Mouse (Mus musculus) MEL (cell line): ENCODE results near the gene Rae1. TPM values are rescaled to one million over a fixed set of nuclear protein-coding genes. Genes with fewer than 3 reads are reported as not detected.

Source experiments
- DNase-seq: peaks from one replicate; pipeline ENCODE4 v3.0.0; 2011; ENCODE audit warnings: low read depth, low spot score
- H3K27ac ChIP-seq: 2 replicates; pipeline ENCODE4 v1.5.1; 2012; ENCODE audit warnings: low read depth, mild to moderate bottlenecking, control low read depth, low read length, moderate library complexity; ENCODE audit not compliant: control insufficient read depth
- H3K27me3 ChIP-seq, 2 experiments: fragments of 150-350 bp in 1 of 2; sonication (generic) in 1 of 2; 2 replicates each; pipeline ENCODE4 v1.6.1; 2012; ENCODE audit warnings: low read length in 2 of 2, mild to moderate bottlenecking in 2 of 2, improper control_type of control experiment in 1 of 2, moderate library complexity in 1 of 2; ENCODE audit not compliant: insufficient read depth in 2 of 2, control insufficient read depth in 1 of 2
- H3K36me3 ChIP-seq, 2 experiments: 2 replicates each; pipeline ENCODE4 v1.6.1; 2012 to 2014; ENCODE audit warnings: low read length in 2 of 2, improper control_type of control experiment in 1 of 2, inconsistent platforms in 1 of 2, mild to moderate bottlenecking in 1 of 2; ENCODE audit not compliant: insufficient read depth in 2 of 2, control insufficient read depth in 1 of 2
- H3K4me1 ChIP-seq, 2 experiments: fragments of 150-350 bp in 1 of 2; sonication (generic) in 1 of 2; 2 replicates each; pipeline ENCODE4 v1.6.1; 2012; ENCODE audit warnings: low read length in 2 of 2, improper control_type of control experiment in 1 of 2, mild to moderate bottlenecking in 1 of 2; ENCODE audit not compliant: insufficient read depth in 2 of 2, control insufficient read depth in 1 of 2
- H3K4me3 ChIP-seq, 2 experiments: fragments of 150-350 bp in 1 of 2; sonication (generic) in 1 of 2; 2 replicates each; pipeline ENCODE4 v1.5.1; 2012; ENCODE audit warnings: low read depth in 2 of 2, low read length in 2 of 2, mild to moderate bottlenecking in 2 of 2, moderate library complexity in 2 of 2, control low read depth in 1 of 2, improper control_type of control experiment in 1 of 2; ENCODE audit not compliant: control insufficient read depth in 1 of 2, insufficient read depth in 1 of 2
- H3K79me2 ChIP-seq: 2 replicates; pipeline ENCODE4 v1.6.1; 2012; ENCODE audit warnings: mild to moderate bottlenecking, low read length, moderate library complexity; ENCODE audit not compliant: control insufficient read depth, poor library complexity, insufficient read depth
- H3K9ac ChIP-seq: 2 replicates; pipeline ENCODE4 v1.6.1; 2012; ENCODE audit warnings: low read depth, mild to moderate bottlenecking, control low read depth, low read length, moderate library complexity; ENCODE audit not compliant: control insufficient read depth, poor library complexity, severe bottlenecking
- H3K9me3 ChIP-seq: fragments of 150-350 bp; sonication (generic); replicated peaks from 2 replicates; pipeline ENCODE4 v1.6.1; 2012; ENCODE audit warnings: mild to moderate bottlenecking, low read length, improper control_type of control experiment, moderate library complexity; ENCODE audit not compliant: insufficient read depth
- CTCF ChIP-seq, 3 experiments: IDR thresholded peaks in 2 of 3; conservative IDR thresholded peaks in 1 of 3; 2 replicates each; pipeline ENCODE4 v1.5.1; 2011 to 2012; ENCODE audit warnings: low read length in 3 of 3, low read depth in 2 of 3, mild to moderate bottlenecking in 2 of 3, improper control_type of control experiment in 1 of 3, inconsistent platforms in 1 of 3, mixed read lengths in 1 of 3, moderate library complexity in 1 of 3; ENCODE audit not compliant: control insufficient read depth in 1 of 3, insufficient read depth in 1 of 3, poor library complexity in 1 of 3, severe bottlenecking in 1 of 3
- ELF1 ChIP-seq: IDR thresholded peaks from 2 replicates; pipeline ENCODE4 v1.6.1; 2014; ENCODE audit warnings: low read depth, mild to moderate bottlenecking, inconsistent platforms, low read length, improper control_type of control experiment, moderate library complexity
- EP300 ChIP-seq, 2 experiments: IDR thresholded peaks; 2 replicates each; pipeline ENCODE4 v1.6.1; 2011; ENCODE audit warnings: improper control_type of control experiment in 2 of 2, low read length in 2 of 2, low read depth in 1 of 2, mild to moderate bottlenecking in 1 of 2
- HCFC1 ChIP-seq: IDR thresholded peaks from 2 replicates; pipeline ENCODE4 v1.6.1; 2012; ENCODE audit warnings: low read depth, mild to moderate bottlenecking, inconsistent platforms, low read length, improper control_type of control experiment, moderate library complexity
- KAT2A ChIP-seq: conservative IDR thresholded peaks from 2 replicates; pipeline ENCODE4 v1.6.1; 2012; ENCODE audit warnings: low read depth, low read length, improper control_type of control experiment, inconsistent platforms
- MAZ ChIP-seq: IDR thresholded peaks from 2 replicates; pipeline ENCODE4 v1.6.1; 2012; ENCODE audit warnings: low read depth, mild to moderate bottlenecking, inconsistent platforms, low read length, improper control_type of control experiment
- MEF2A ChIP-seq: IDR thresholded peaks from 2 replicates; pipeline ENCODE4 v1.6.1; 2014; ENCODE audit warnings: low read depth, mild to moderate bottlenecking, inconsistent platforms, low read length, improper control_type of control experiment; ENCODE audit not compliant: poor library complexity, insufficient replicate concordance, severe bottlenecking; ENCODE audit errors: extremely low read depth
- MYB ChIP-seq: IDR thresholded peaks from 2 replicates; pipeline ENCODE4 v1.6.1; 2011; ENCODE audit warnings: mild to moderate bottlenecking, low read depth, low read length, improper control_type of control experiment
- MYC ChIP-seq: IDR thresholded peaks from 2 replicates; pipeline ENCODE4 v1.6.1; 2011; ENCODE audit warnings: low read depth, mild to moderate bottlenecking, low read length, improper control_type of control experiment, moderate library complexity
- POLR2A ChIP-seq, 2 experiments: IDR thresholded peaks; 2 replicates each; pipeline ENCODE4 v1.6.1; 2011 to 2012; ENCODE audit warnings: low read length in 2 of 2, mild to moderate bottlenecking in 2 of 2, control low read depth in 1 of 2, improper control_type of control experiment in 1 of 2, low read depth in 1 of 2, moderate library complexity in 1 of 2; ENCODE audit not compliant: control insufficient read depth in 1 of 2, insufficient read depth in 1 of 2, poor library complexity in 1 of 2
- POLR2AphosphoS2 ChIP-seq: IDR thresholded peaks from 2 replicates; pipeline ENCODE4 v1.6.1; 2011; ENCODE audit warnings: low read length, improper control_type of control experiment
- RCOR1 ChIP-seq: IDR thresholded peaks from 2 replicates; pipeline ENCODE4 v1.6.1; 2012; ENCODE audit warnings: low read depth, mild to moderate bottlenecking, inconsistent platforms, low read length, improper control_type of control experiment
- SIN3A ChIP-seq: IDR thresholded peaks from 2 replicates; pipeline ENCODE4 v1.6.1; 2012; ENCODE audit warnings: low read length, improper control_type of control experiment, inconsistent platforms
- SMC3 ChIP-seq: IDR thresholded peaks from 2 replicates; pipeline ENCODE4 v1.6.1; 2011; ENCODE audit warnings: low read depth, low read length, improper control_type of control experiment
- TBP ChIP-seq: IDR thresholded peaks from 2 replicates; pipeline ENCODE4 v1.8.0; 2011; ENCODE audit warnings: low read depth, low read length, improper control_type of control experiment
- UBTF ChIP-seq: IDR thresholded peaks from 2 replicates; pipeline ENCODE4 v1.6.1; 2012; ENCODE audit warnings: low read depth, mild to moderate bottlenecking, inconsistent platforms, low read length, improper control_type of control experiment, moderate library complexity, borderline replicate concordance; ENCODE audit not compliant: insufficient read depth
- USF1 ChIP-seq: IDR thresholded peaks from 2 replicates; pipeline ENCODE4 v1.6.1; 2014; ENCODE audit warnings: low read depth, mild to moderate bottlenecking, inconsistent platforms, low read length, improper control_type of control experiment, moderate library complexity
- ZC3H11A ChIP-seq: IDR thresholded peaks from 2 replicates; pipeline ENCODE4 v1.6.1; 2012; ENCODE audit warnings: low read depth, mild to moderate bottlenecking, inconsistent platforms, low read length, improper control_type of control experiment
- ZKSCAN1 ChIP-seq: IDR thresholded peaks from 2 replicates; pipeline ENCODE4 v1.6.1; 2012; ENCODE audit warnings: low read depth, mild to moderate bottlenecking, inconsistent platforms, low read length, improper control_type of control experiment, moderate library complexity
- ZMIZ1 ChIP-seq: IDR thresholded peaks from 2 replicates; pipeline ENCODE4 v1.6.1; 2012; ENCODE audit warnings: low read depth, mild to moderate bottlenecking, inconsistent platforms, low read length, improper control_type of control experiment, moderate library complexity
- polyA plus RNA-seq, 2 experiments: library from polyadenylated mRNA; stranded (reverse) in 1 of 2; unstranded in 1 of 2; fragments of >175 nt in 1 of 2; fragments of >200 nt in 1 of 2; gene quantifications; 2 replicates each; pipeline versions ENCODE4 v1.2.1 to v1.2.4; 2012; ENCODE audit warnings: low replicate concordance in 2 of 2, low read depth in 1 of 2; ENCODE audit not compliant: insufficient read length in 2 of 2, insufficient read depth in 1 of 2, missing spikeins in 1 of 2
- total RNA-seq: library from RNA; depleted of rRNA; stranded (reverse); fragments of 300-350 nt; gene quantifications from 2 replicates; pipeline ENCODE4 v1.2.3, GENCODE M21; 2012

The Rae1 gene
- total and polyA plus RNA-seq, 3 experiments = 156 to 172 TPM; not detected in 1

DNA sequence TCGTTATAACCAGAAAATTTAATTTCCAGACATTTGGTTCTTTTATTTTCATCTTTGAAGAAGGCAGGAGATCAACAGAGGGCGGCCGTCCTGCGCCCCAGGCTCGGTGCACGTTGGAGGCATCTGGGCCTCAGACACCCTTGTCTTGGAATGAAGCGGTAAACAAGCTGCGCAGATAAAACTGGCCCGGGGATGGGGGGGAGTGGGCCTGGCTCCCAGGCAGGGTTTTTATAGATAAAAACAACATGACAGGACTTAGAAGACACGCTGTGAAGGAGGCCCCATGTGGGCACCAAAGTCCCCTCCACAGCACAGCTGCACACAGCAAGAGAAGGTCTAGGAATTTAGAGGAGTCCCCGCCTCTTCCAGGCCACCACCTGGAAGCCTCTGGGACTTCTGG is 49.2 kb upstream of the Rae1 start:
- Histone ChIP-seq H3K9me3 (no peaks in the 10 kb centered on the region), H3K79me2 (no peaks in the 10 kb centered on the region)
- TF ChIP-seq KAT2A (no peak), HCFC1 (no peak), USF1 (no peak), SIN3A (no peak), ZKSCAN1 (no peak), RCOR1 (no peak), CTCF (IDR thresholded peaks at IDR 0.05 in 2 of 3, conservative IDR thresholded peaks at IDR 0.05 in 1 of 3; ENCODE audit: control insufficient read depth in 1 of 3, insufficient read depth in 1 of 3, low read depth in 2 of 3, low read length in 3 of 3, poor library complexity in 1 of 3, severe bottlenecking in 1 of 3) (no peak), SMC3 (no peak)

DNA sequence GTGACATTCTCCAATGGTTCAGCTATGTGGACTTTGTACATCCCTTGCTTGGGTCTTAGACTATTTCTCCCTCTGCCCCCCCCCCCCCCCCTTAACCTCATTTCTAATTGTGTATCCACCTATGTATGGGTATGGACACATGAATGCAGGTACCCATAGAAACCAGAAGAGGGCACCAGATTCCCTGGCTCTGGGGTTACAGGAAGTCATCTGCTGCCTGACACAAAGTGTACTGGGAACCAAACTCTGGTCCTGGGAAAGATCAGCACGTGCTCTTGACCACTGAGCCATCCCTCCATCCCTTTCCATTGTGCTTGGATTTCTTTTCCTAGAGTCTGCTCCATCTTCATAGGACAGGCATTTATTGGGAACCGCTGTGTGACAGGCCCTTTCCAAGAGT is 47.9 kb upstream of the Rae1 start:
- Histone ChIP-seq H3K79me2 (no peaks in the 10 kb centered on the region), H3K4me3 (no peak overlapping the region), H3K36me3 (no peaks in the 10 kb centered on the region), H3K27ac (no peak overlapping the region), H3K9ac (no peak overlapping the region), H3K27me3 (no peaks in the 10 kb centered on the region), H3K9me3 (no peaks in the 10 kb centered on the region)
- TF ChIP-seq CTCF (IDR thresholded peaks at IDR 0.05 in 2 of 3, conservative IDR thresholded peaks at IDR 0.05 in 1 of 3; ENCODE audit: control insufficient read depth in 1 of 3, insufficient read depth in 1 of 3, low read depth in 2 of 3, low read length in 3 of 3, poor library complexity in 1 of 3, severe bottlenecking in 1 of 3) (peak in 1 of 3 experiments; percentile 1; a peak in 1 of 6 replicates), ZC3H11A (no peak)
- TF ChIP-seq, all 39 proteins: peak for 1
- no peaks in the 10 kb centered on the region for H3K4me1 ChIP-seq
- DNase-seq = no peak

More for the DNA sequence above, 49.2 kb upstream of the Rae1 start:
- no peak overlapping the region for H3K9ac ChIP-seq
- no peak for DNase-seq
- H3K4me3 ChIP-seq = no peak overlapping the region
- H3K27me3 ChIP-seq = no peaks in the 10 kb centered on the region
- H3K36me3 ChIP-seq = no peaks in the 10 kb centered on the region
- no peaks in the 10 kb centered on the region for H3K4me1 ChIP-seq
- no peak overlapping the region for H3K27ac ChIP-seq

DNA sequence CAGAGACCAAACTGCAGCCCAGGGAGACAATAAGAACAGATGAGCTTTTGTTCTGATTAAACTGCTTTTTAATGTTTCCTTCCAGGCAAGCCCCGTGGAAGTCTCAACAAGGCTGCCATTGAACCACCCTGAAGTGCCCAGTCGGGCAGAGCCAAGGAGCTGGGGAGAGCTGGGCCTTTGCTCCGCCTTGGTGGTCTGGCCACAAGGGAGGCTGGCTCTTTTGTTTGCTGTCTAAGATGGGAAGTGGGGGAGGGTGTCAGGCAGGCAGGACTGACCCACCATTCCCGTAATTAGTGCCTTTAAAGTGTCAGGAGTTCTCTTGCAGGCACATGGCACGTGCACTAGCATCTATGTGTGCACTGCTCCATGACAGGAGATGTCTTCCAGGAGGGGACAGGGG is 41.3 kb upstream of the Rae1 start:
- TF ChIP-seq SMC3 = no peak
- no peak for TF ChIP-seq ELF1
- no peak for TF ChIP-seq MYC
- no peak for TF ChIP-seq MEF2A
- no peak for TF ChIP-seq HCFC1
- no peak for TF ChIP-seq EP300 (IDR thresholded peaks at IDR 0.05; ENCODE audit: low read depth in 1 of 2, low read length in 2 of 2)
- TF ChIP-seq MYB = no peak
- no peak for TF ChIP-seq UBTF
- no peak for TF ChIP-seq POLR2A (IDR thresholded peaks at IDR 0.05; ENCODE audit: control insufficient read depth in 1 of 2, insufficient read depth in 1 of 2, low read depth in 1 of 2, low read length in 2 of 2, poor library complexity in 1 of 2)
- TF ChIP-seq RCOR1 = no peak
- no peak for TF ChIP-seq KAT2A
- TF ChIP-seq MAZ = no peak
- TF ChIP-seq ZMIZ1 = no peak
- no peak for TF ChIP-seq TBP
- TF ChIP-seq POLR2AphosphoS2 = no peak
- Histone ChIP-seq H3K4me3 (no peak overlapping the region), H3K4me1 (no peaks in the 10 kb centered on the region), H3K9me3 (no peaks in the 10 kb centered on the region), H3K27me3 (no peaks in the 10 kb centered on the region), H3K36me3 (no peaks in the 10 kb centered on the region), H3K79me2 (no peaks in the 10 kb centered on the region), H3K9ac (no peak overlapping the region), H3K27ac (no peak overlapping the region)
- DNase-seq = no peak
